Mouse (Mus musculus) lung, postnatal 4 days (tissue): ENCODE results near the gene Slc2a6.

ENCODE experiments used
- DNase-seq, 2 experiments: peaks; one replicate each; pipeline ENCODE4 v3.0.0; 2021

Slc2a6 gene

DNA sequence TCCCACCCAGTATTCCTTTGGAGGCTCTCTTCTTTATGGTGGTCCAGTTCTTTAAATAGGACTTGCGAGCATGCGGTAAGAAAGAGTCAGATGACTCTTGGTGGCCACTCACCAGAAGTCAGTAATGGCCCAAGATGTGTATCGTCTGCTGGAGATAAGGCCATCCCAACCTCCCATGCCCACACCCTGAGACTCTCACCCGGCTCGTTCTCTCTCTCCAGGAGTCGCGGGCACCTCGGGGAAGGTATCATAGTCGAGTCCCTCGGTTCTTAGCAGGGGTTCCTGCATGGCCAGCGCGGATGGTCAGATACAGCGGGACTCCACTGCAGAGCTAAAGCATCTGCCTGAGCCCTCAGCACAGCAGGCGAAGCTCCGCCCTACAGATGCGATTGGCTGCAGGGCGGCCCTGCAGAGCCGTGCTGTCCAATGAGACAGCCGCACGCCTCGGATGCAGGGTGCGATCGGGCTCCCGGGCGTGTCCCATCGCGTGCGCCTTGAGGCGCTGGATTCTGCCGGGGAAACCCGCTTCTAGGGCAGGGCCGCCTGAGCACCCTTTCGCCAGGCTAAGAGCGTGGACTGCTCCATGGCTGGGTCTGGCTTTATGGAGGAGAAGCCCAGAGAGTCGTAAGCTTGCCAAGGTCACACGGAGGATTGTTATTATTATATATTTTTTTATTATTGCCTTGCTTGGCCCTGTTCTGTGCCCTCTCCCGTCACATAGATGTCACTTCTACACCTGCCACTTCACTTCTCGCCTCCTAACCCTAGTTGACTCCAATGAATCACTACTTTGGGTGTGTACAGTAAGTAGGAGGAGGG, at the start of gene Slc2a6:
Slc2a6 (minus strand) TSS at position 381 of the 819 bp plus-strand sequence.
- DNase-seq: peak; percentile 91 to 93

DNA sequence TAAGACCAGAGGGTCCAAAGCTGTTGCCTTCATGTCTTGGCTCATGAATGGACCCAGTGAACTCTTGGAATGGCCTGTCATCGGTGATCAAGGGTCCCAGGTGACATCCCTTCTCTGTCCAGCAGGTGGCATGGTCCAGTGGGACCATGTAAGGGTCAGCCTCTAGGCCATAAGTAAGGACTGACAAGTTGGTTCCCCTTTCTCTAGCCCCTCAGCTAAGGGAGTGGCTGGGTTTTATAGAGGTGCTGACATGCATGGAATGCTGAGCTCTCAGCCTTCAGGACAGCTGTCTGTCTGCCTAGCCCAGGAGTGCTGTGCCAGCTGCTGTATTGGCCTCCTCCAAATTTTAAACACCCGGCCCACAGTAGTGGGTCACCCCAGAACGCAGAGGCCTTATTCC, 47.7 kb upstream of the Slc2a6 start:
- DNase-seq: peak; percentile 61 to 72

DNA sequence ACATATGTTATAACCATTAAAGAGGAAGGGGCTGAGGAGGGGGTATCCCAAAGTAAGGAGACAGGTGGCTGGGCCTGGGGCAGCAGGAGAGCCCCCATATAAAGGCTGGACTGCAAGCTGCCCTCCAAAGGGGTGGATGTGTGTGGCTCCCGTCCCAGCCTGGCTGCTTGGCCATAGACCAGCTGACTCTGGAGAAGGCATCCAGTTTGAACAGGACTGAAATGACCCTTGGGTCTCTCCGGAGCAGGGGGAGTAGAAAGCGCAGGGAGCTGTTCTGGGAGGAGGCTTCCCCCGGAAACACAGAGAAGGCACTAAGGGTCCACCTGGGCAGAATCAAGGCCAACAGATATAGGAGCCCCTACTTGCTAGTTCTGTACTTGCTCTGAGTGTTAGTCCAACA, 47.0 kb upstream of the Slc2a6 start:
- peak; percentile 53 to 79 for DNase-seq

DNA sequence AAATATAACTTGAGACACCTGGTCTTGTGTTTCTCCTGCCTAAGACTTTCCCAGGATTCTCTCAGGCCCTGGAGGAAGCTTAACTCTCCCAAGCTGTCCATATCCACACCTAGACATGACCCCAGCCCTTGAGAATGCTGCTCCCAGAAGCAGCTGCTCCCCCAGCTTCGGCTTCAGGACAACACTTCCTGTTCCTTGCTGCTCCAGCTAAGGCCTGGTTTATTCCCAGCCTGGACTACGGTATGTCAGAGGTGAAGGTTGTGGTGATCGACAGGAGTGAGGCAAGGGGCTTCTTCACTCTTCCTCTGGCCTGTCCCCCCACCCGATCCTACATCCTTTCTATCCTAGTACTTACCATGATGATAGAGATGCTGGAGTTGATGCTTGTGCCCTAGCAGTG, 45.6 kb upstream of the Slc2a6 start:
- DNase-seq: no peak

DNA sequence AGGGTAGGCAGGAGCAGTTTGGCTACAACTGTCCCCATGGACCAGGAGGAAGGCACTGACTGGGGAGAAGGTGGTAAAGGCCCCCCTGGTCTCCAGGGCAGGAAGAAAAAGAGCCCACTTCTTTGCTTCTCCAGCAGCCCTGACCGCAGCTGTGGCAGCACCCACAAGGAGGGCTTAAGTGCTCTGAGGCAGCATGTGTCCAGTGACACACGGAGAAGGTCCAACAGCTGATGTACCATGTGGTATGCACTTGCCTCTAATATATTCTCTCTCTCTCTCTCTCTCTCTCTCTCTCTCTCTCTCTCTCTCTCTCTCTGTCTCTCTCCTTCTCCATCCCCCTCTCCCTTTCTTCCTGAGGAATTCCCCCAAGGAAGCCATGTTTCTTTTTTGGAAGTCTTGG, 44.2 kb upstream of the Slc2a6 start, which contains the start of gene Mymk:
Mymk (minus strand) TSS at position 202 of the 400 bp plus-strand sequence.
- DNase-seq: no peak

DNA sequence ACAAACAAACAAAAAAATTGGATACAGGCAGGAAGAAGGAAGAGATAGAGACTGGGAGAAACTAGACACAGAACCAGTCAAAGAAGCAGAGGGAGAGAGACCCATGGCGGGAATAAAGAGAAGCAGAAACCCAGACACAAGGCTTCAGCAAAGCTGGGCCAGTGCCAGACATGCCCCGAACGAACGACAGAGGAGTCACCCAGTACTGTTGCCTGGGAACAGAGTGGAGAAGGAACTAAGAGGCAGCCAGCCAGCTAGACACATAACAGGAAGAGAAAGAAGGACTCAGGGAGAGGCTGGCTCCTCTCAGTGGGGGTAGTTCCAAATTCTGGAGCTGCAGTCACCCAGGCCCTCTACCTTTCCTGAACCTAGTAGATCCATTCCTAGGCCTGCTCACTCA, 43.3 kb upstream of the Slc2a6 start:
- peak; percentile 76 to 85 for DNase-seq

DNA sequence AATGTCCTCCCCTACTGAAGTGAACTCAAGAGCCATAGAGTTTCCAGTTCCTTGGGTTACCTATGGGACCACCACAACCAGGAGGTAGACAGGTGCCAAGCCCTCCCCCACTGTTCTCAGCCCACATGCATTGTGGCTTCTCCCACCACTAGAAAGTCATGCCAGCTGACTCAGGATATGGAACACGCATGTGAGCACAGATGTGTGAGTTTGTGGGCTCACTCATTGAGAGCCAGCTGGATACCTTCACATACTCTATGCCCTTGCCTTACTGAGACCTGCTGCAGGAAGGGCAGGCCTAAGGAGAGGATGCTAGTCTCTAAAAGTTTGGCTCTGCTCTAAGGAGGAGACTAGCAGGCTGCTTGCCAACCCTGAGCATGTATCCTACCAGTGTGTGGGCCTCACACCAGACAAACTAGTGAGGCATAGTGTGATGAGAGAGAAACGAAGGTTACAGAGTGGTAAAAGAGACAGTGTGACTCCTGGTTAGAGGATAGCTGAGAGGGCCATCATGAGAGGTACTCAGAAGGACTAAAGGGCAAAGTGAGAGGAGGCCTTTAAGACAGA, 42.5 kb upstream of the Slc2a6 start:
- DNase-seq: no peak

DNA sequence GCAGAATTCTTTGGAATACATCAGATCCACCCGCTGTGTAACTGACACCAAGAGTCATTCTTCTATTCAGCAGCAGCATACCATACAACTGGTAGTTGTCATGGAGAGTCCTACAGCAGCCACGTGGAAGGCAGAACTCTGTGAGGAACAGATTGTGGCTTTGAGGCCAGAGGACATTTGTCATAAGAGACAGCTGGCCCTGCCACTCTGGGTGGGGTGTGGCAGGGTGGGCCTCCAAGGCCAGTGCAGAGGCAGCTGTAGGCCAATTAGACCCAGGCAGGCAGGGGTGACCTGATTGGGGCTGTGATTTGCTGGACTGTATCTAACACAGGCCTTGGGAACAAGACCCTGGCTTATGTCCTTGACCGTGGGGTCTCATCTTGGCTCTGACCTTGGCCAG, 41.8 kb upstream of the Slc2a6 start:
- no peak for DNase-seq

DNA sequence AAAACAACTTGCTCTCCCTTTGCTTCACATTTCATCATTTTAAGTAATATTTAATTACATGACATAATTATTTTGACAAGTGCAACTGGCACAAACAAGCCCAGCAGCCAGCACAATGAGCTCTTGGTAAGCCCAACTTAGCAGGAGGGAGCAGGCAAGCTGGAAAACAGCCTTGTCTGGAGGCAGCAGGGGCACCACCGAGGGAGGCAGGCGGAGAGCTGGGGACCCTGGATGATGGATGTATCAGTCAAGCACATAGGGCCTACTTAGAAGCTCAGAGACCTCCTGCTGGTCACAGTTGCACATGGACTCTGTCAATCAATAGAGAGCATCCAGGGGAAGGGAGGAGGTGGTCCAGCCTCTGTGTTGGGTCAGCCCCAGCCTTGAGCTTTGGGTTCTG, 40.2 kb upstream of the Slc2a6 start:
- DNase-seq: no peak

DNA sequence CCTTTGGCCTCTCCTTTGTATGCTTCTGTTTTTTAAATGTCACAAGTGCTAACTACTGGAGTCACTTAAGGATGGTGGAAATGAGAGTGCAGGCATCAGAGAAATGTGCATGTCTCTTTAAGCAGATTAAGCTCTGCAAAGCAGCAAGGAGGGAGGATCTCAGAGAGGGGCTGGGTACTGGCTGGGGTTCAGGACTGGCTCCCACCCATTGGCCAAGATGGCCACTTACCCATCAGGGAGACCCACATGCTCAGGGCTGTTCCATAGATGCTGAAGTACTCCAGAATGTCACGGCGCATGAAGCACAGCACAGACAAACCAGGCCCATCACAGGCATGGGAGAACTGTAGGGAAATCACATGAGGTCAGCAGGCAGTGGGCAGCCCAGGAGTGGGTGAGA, 39.3 kb upstream of the Slc2a6 start:
- no peak for DNase-seq

DNA sequence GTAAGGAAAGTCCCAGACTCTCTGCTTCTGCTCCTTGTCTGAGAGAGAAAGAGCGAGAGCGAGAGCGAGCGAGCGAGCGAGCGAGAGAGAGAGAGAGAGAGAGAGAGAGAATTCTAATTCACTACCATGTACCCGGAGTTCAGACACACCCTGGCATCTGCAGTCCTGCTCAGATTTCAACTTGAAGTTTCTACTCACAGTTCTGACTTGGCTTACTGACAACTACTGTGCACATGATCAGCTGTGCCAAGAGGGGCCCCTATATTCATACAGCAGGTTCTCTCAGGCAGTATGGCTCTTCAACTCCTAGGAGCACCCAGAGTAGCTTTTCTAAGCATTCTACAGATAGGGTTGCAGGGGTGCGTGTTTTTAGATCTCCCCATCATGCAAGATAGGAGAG, 31.4 kb upstream of the Slc2a6 start:
- DNase-seq: no peak

DNA sequence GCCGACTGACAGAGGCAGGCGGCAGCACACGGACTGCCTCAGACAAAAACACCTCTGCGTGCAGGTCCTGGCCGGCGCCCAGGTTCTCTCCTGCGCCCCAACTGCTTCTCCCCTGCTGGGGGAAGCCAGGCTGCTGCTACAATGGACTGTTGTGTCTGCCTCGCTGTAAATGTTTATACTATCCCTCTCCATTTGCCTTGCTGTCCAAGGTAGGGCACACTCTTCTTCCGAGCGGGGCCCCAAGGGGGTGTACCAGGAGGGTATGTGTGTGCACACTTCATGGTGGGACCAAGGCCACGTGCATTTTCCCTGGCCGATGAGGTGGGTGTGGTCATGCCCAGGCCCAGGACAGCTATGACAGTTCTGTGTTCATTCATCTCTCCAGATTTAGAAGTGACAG, 31.0 kb upstream of the Slc2a6 start:
- no peak for DNase-seq

DNA sequence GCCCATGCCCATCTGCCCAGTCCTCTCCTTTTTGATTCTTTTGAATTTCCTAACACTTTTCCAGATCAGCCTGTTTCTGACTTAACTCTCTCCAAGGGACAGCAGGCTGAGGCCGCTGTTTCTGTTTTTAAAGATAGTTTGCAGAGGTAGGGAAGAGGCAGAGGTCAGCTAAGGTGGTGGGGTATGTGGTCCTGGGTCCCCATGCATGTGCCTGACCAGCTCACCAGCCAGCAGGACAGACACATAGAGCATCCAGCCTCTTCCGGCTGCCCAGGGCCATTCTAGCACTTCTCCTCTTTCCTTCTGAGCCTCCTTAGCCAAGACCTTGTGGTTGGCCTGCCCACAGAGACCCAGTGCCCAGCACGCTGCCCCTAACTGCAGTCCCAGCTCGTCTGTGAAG, 30.5 kb upstream of the Slc2a6 start:
- no peak for DNase-seq

DNA sequence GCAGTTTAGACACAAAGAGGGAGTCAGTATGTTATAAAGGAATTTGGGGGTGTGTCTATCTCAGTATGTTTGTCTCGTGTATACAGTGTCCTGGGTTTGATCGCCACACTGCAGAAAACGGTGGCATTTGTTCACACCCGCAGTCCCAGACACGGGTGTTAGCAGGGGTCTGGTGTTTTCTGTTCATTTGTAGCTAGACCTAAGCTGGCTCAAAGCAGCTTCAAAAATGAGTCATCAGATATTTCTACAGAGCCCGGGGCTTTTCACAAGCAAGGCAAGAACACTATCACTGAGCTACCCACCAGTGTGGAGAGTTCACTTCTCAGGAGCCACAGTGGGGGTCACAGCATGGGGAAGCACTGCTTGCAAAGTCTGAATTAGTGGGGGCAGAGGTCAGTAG, 21.6 kb upstream of the Slc2a6 start:
- no peak for DNase-seq

DNA sequence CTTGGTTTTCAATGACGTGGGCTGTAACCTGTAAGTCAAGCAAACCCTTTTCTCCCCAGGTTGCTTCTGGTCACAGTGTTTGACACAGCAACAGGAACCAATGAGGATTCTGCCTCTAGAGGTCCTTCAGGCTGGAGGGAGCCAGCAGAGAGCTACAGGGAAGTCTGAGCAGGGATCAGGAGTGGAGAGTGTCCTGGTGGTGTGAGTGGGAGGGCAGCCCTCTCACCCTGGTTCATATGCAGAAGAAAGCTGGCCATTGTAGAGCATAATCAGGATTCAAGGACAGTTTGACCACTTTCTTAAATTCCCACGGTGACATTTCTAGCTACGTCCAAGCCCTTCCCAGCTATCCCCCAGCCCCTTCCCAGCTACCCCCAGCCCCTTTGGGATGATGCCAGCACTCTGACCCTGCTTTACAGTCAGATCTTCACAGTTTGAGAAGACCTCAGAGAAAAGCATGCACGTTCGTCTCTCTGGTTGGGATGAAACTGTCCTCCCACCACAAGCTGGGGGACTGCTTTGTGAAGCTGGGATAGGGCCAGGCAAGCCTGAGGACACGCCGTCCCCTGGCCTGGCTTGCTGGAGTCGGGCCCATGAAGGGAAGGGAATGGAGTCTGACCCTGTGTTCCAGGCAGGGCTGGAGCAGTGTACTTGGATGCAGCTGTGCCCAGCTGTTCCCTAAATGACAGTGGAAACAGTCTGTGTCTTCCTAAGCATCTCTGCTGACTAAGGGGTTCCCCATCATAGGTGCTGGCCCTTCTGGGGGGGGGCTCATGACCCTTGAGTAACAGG, 18.4 kb upstream of the Slc2a6 start:
- DNase-seq: peak; percentile 72 to 92

DNA sequence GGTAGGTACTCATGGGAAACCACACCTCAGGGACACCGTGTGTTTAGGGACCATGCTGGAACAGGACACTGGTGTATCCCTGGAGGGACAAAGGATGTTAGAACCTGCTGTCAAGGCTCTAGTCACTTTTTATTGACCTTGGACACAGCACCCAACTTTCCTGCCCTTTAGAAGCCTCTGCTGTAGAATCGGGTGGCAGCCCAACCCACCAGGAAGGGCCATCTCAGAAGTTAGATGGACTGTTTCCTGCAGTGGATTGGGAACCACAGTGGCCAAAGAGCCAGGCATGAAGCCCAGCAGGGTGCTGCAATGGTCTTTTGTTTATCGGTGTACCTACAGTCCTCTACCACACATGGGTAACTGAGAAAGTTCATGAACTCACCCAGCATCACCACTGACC, 16.8 kb upstream of the Slc2a6 start:
- no peak for DNase-seq

DNA sequence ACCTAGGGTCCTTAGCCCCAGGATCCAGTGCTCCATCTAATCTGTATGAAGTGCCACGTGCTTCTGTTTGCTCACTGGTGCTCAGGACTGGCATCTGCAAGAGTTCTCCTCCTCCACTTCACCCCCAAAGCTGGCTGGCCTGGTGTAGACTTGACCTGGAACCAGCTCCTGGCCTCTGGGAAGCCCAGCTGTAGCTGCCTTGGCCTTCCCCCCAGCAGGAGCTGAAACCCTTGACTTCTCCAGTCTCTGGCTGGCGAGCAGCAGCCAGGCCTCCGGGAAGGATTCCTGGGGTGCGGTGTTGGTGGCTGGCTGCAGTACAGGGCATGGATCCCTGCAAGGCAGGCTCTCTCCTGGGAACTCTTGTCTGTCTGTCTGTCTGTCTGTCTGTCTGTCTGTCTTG, 16.4 kb upstream of the Slc2a6 start:
- DNase-seq: no peak

DNA sequence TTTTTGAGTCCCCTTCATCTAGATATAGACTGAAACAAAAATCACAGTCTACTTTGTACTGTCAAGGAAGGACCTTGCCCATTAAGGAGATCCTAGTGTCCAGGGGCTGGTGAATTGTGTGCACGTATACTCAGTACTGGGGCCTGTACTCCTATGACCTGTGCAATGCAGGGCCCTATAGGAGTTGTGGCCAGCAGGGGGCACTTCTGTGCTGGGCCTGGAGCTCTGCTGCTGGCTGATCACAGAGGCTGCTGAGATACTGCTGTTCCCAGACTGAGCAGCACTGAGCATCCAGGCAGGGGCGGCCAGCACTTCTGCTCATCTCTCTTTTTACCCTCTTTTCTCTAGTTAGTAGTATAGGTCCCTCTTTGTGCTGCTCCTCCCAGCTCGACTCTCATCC, 15.7 kb upstream of the Slc2a6 start:
- DNase-seq: peak; percentile 87

DNA sequence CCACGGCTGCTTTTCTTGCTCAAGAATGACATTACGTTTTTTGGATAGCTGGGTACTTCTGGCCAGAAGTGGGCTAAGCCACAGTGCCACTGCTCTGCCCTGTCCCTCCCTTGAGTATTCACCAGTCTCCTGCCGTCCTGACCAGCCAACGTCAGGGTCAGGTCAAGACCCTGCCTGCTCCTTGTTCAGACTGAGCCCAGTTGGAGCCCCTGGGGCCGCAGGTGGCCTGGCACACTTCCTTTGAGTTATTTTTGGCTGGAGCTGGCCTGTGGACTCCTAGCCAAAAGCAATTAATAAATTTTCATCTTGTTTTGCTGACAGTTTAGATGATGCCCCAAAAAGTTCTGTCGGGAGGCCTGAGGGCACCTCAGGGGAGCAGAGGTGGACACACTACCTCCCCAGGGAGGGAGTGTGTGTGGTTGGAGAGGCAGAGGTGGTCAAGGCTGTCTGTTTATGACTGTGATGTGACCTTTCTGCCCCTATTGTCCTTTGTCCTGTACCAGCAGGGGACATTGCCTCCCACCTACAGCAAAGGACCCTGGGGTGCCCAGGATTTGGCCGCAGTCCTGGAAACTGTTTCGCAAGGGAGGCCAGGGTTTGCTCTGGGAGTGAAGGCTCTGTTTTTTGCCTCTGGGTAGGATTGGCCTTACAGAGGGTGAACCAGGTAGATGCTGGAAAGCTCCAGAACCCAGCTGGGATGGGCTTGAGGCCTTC, 14.5 kb upstream of the Slc2a6 start:
- DNase-seq: no peak

DNA sequence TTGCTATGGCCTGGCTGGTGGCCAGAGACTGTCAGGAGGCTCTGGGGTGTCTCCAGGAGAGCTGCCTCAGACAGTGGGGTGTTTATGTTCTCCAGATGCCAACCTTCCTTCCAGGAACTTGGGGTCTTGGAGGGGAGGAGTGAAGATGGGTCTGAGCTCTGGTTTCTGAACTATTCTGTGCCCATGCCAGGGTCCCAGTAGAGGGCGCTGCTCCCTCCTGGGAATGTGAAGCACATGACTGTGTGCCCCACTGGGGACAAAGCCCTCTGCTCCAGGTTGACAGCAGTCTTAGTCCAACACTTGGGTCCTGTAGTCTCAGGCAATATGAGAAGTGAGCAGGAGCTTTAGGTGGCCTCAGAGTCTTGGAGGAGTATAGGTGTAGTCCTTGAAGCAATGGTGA, 11.5 kb upstream of the Slc2a6 start:
- peak in 1 of 2 experiments; percentile 39 for DNase-seq

DNA sequence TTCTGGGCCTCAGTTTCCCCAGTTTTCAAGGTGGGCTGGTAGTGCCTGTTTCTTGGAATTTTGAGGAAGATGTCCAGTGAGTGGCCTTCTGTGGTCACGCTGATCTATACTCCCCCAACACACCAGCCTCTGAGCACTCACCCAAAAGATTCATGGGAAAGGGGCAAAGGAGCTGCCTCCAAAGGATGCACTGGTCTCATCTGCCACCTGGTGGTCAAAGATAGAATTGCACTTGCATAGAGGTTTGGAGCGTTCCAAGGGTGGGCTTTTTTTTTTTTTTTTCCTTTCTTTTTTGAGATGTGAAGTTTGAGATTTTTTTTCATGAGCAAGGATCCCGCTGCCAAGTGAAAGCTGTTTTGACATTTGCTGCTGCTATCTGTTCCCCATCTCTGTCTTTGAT, 10.8 kb upstream of the Slc2a6 start:
- DNase-seq: peak in 1 of 2 experiments; percentile 83

DNA sequence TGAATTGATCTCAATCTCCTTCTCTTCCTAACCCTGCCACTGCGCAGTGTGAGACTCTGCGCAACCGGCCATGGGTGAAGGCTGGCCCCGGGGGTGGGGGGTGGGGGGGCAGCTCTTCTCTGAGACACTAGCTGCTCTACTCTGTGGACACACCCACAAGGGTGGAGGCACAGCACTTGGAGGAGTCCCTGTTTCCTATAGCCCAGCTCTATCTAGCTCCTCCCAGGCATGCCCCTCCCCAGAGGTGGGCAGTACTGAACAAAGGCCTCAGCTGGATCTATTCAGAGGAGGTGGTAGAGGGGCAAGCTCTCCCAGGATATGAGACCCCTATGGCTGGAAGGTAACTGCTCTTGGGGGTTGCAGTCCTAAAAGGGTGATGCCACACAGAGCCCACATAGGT, 9.2 kb upstream of the Slc2a6 start:
- no peak for DNase-seq

DNA sequence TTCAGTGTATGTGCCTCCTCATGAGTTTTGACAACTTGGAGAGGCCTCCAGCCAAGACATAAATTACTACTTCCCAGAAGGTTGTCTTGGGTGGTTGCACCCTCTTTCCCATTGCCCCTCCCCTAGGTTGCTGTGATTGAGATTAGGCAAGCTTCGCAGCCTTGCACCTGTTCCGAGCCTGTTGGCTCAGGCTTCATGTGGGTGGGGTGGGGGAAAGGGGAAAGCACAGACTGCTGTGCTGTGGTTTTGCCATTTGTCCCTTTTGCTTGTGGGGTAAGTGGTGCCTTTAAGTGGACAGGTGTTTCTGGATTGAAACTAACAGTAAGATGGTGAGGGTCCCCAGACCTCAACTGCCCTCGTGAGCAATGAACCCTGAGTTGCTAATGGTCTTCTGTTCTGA, 8.2 kb upstream of the Slc2a6 start:
- no peak for DNase-seq
